Mouse (Mus musculus): ENCODE data around the gene Tmem92.
"Not testable (repeated sequence)": the region's sequence is repeated elsewhere in the genome, so short reads cannot be mapped to it uniquely, and the experiment has no call there.

Tmem92 gene

GRCm38 (mm10) chr11:94782603-94783002 is at the start of gene Tmem92:
Gene Tmem92 (minus strand): TSS chr11:94782703.
- DNase-seq = no peak

GRCm38 (mm10) chr11:94828966-94829365 is 46.5 kb upstream of the Tmem92 start:
- DNase-seq = no peak

- not testable (repeated sequence) for DNase-seq
These were observed 36.9 kb upstream of the Tmem92 start for GRCm38 (mm10) chr11:94819427-94819826.

GRCm38 (mm10) chr11:94818946-94819345 is 36.4 kb upstream of the Tmem92 start:
- not testable (repeated sequence) for DNase-seq

- DNase-seq = not testable (repeated sequence)
These were observed 29.0 kb upstream of the Tmem92 start for GRCm38 (mm10) chr11:94811537-94811936.

GRCm38 (mm10) chr11:94791700-94792099 is 9.2 kb upstream of the Tmem92 start:
- DNase-seq = peak; percentile 68

- DNase-seq = no peak
These were observed 2.7 kb upstream of the Tmem92 start for GRCm38 (mm10) chr11:94785247-94785646.

GRCm38 (mm10) chr11:94774887-94775497 is 7.5 kb downstream of the Tmem92 start:
- DNase-seq = no peak

- no peak for DNase-seq
These were observed 8.7 kb downstream of the Tmem92 start for GRCm38 (mm10) chr11:94773851-94774250.

GRCm38 (mm10) chr11:94772363-94773055 is 10.0 kb downstream of the Tmem92 start:
- no peak for DNase-seq

- no peak for DNase-seq
These were observed 15.3 kb downstream of the Tmem92 start for GRCm38 (mm10) chr11:94767241-94767640.

GRCm38 (mm10) chr11:94762775-94763174 is 19.7 kb downstream of the Tmem92 start:
- DNase-seq = no peak

GRCm38 (mm10) chr11:94762281-94762680 is 20.2 kb downstream of the Tmem92 start:
- no peak for DNase-seq

GRCm38 (mm10) chr11:94760799-94761198 is 21.7 kb downstream of the Tmem92 start:
- no peak for DNase-seq

- DNase-seq = no peak
These were observed 22.1 kb downstream of the Tmem92 start for GRCm38 (mm10) chr11:94760364-94760763.

- no peak for DNase-seq
These were observed 22.6 kb downstream of the Tmem92 start for GRCm38 (mm10) chr11:94759916-94760315.

GRCm38 (mm10) chr11:94752946-94753713 is 29.4 kb downstream of the Tmem92 start:
- no peak for DNase-seq

GRCm38 (mm10) chr11:94741732-94742272 is 40.7 kb downstream of the Tmem92 start, which contains the start of gene Cdc34b:
Gene Cdc34b (plus strand): TSS chr11:94741782.
- DNase-seq = no peak

- DNase-seq = no peak
These were observed 46.8 kb downstream of the Tmem92 start for GRCm38 (mm10) chr11:94735746-94736145.

- no peak for DNase-seq
These were observed 49.7 kb downstream of the Tmem92 start for GRCm38 (mm10) chr11:94732773-94733172.

- DNase-seq = no peak
These were observed 51.3 kb downstream of the Tmem92 start for GRCm38 (mm10) chr11:94731229-94731628.

GRCm38 (mm10) chr11:94730261-94730660 is 52.2 kb downstream of the Tmem92 start:
- DNase-seq = no peak

GRCm38 (mm10) chr11:94729565-94729964 is 52.9 kb downstream of the Tmem92 start:
- DNase-seq = no peak
